Mouse (Mus musculus) liver, postnatal 0 days (tissue): Measurements from ENCODE around the gene Nlrx1. TPM values are rescaled to one million over a fixed set of nuclear protein-coding genes. Genes with fewer than 3 reads are reported as not detected.
A peak's percentile ranks its signal among the peaks of the same experiment; 100 is the strongest.

Experiments used
- ATAC-seq: fragments of 200-750 bp; cut with Nextera tagmentation; 2 replicates; pipeline ENCODE4 v1.8.0; 2017; ENCODE audit warnings: mild to moderate bottlenecking, moderate library complexity
- DNase-seq: peaks from one replicate; pipeline ENCODE4 v3.0.0-alpha.2; 2016
- H3K27ac ChIP-seq: fragments of 300-500 bp; sonication (generic); 2 replicates; pipeline ENCODE4 v1.5.1; 2014; ENCODE audit warnings: antibody characterized with exemption, moderate library complexity, mild to moderate bottlenecking, low read depth
- H3K27me3 ChIP-seq: fragments of 300-500 bp; sonication (generic); 2 replicates; pipeline ENCODE4 v1.6.1; 2014; ENCODE audit warnings: low read length, control low read depth, mixed read lengths; ENCODE audit not compliant: insufficient read depth
- H3K36me3 ChIP-seq: fragments of 300-500 bp; sonication (generic); replicated peaks from 2 replicates; pipeline ENCODE4 v1.6.1; 2014; ENCODE audit warnings: mild to moderate bottlenecking, control low read depth, low read length, moderate library complexity, mixed read lengths; ENCODE audit not compliant: insufficient read depth
- H3K4me1 ChIP-seq: fragments of 300-500 bp; sonication (generic); 2 replicates; pipeline ENCODE4 v1.6.1; 2014; ENCODE audit warnings: antibody characterized with exemption, mild to moderate bottlenecking, control low read depth; ENCODE audit not compliant: insufficient read depth
- H3K4me2 ChIP-seq: fragments of 300-500 bp; sonication (generic); 2 replicates; pipeline ENCODE4 v1.6.1; 2014; ENCODE audit warnings: low read depth, mild to moderate bottlenecking, low read length, moderate library complexity, mixed read lengths
- H3K4me3 ChIP-seq: fragments of 300-500 bp; sonication (generic); 2 replicates; pipeline ENCODE4 v1.5.1; 2014; ENCODE audit warnings: low read depth, low read length
- H3K9ac ChIP-seq: fragments of 300-500 bp; sonication (generic); replicated peaks from 2 replicates; pipeline ENCODE4 v1.6.1; 2014; ENCODE audit warnings: mild to moderate bottlenecking, moderate library complexity
- H3K9me3 ChIP-seq: fragments of 300-500 bp; sonication (generic); 2 replicates; pipeline ENCODE4 v1.6.1; 2016; ENCODE audit warnings: mild to moderate bottlenecking, control low read depth, low read length, mixed read lengths
- CTCF ChIP-seq: sonication (generic); IDR thresholded peaks from 2 replicates; pipeline ENCODE4 v1.5.1; 2016; ENCODE audit warnings: antibody characterized with exemption, low read depth
- EP300 ChIP-seq: IDR thresholded peaks from 2 replicates; pipeline ENCODE4 v1.6.1; 2016; ENCODE audit warnings: antibody characterized with exemption, low read depth, mild to moderate bottlenecking
- whole genome bisulfite sequencing: fragments of 180-500 bp; shearing (Covaris S2); extraction: QIAGEN DNeasy Blood & Tissue Kit; methylation state at CpG from one replicate; pipeline ENCODE4 v1.1.7; 2014; ENCODE audit not compliant: insufficient replicate concordance; 5-methylcytosine and 5-hydroxymethylcytosine counted together
- polyA plus RNA-seq: library from polyadenylated mRNA; unstranded; fragments of >200 nt; fragmentation: Nextera tagmentation; extraction: Ambion mirVana; gene quantifications from 2 replicates; pipeline ENCODE4 v1.2.1, GENCODE M21; 2015

Gene Nlrx1
- polyA plus RNA-seq, 1 experiment from 2014 or later: 5.6 TPM

DNA sequence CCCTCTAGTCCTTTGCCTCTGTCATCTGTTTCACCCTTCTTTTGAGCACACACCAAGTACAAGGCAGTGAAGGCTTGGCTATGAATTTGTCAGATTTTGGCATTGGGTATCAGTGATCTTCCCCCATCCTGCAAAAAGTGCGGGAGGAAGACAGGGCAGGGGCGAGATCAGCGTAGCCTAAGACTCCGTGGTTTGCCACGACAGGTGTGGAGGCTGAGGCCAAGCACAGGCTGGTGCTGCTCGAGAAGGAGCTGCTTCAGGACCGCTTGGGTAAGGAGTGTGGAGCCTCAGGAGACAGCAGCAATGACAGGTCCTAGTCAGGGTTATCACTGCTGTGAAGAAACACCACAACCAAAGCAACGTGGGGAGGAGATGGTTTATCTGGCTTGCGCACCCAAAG lies 27.0 kb downstream of the Nlrx1 start:
- no peak for TF ChIP-seq CTCF
- TF ChIP-seq EP300: no peak
- Histone ChIP-seq H3K9me3 (no peaks in the 10 kb centered on the region), H3K4me3 (no peak overlapping the region), H3K4me2 (no peak overlapping the region), H3K36me3 (no peaks in the 10 kb centered on the region), H3K4me1 (no peaks in the 10 kb centered on the region), H3K9ac (no peak overlapping the region), H3K27ac (no peak overlapping the region), H3K27me3 (no peaks in the 10 kb centered on the region)
- ATAC-seq (no peak), DNase-seq (no peak)
- 54% methylated on average over 9 of the region's 9 CpGs for WGBS

DNA sequence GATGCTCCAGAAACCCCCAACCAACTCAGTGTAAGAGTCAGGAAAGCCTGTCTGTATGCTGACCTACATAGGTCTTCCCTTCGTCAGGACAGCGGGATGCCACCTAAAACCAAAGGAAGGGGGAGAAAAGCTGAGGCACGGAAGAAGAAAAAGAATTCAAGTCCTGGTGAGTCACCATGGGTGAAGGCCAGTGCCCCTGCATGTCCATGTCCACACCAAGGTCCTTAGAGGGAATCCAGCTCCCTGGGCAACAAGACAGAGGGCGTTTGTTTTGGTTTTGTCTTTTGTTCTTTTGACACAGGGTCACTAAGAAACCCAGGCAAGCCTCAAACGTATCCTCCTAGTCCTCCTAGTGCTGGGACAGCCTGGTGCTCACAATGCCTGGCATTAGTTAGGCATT lies 27.5 kb downstream of the Nlrx1 start:
- 68% methylated on average over 5 of the region's 5 CpGs for whole genome bisulfite sequencing
- Histone ChIP-seq H3K4me3 (no peak overlapping the region), H3K9me3 (no peaks in the 10 kb centered on the region), H3K4me2 (no peak overlapping the region), H3K27ac (no peak overlapping the region), H3K9ac (no peak overlapping the region), H3K4me1 (no peaks in the 10 kb centered on the region), H3K36me3 (no peaks in the 10 kb centered on the region), H3K27me3 (no peaks in the 10 kb centered on the region)
- TF ChIP-seq CTCF (no peak), EP300 (no peak)
- ATAC-seq (no peak), DNase-seq (no peak)

DNA sequence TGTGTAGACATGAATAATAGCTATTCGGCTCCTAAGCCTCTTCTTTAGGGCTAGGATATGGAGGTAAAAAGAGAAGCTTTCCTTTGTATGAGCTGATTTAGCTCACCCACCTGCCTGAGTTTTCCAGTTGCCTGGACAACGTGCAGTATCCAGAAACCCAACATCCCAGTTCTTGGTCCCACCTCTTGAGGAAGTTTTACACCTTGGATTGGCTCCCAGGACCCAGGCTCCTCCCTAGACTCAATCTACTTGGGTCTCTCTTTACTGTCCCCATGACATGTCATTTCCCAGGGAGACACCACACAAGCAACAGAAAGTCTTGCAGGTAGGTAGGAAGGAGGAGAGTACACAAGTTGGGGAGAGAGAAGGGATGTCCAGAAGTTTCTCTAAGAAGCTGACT lies 28.0 kb downstream of the Nlrx1 start, which contains the start of gene Ccdc153:
Ccdc153 (plus strand) TSS at position 278 of the 400 bp plus-strand sequence.
- TF ChIP-seq EP300 (no peak), CTCF (no peak)
- 52% methylated on average over 2 of the region's 2 CpGs for WGBS
- Histone ChIP-seq H3K9me3 (no peaks in the 10 kb centered on the region), H3K4me2 (no peak within 1 kb of the TSS), H3K4me1 (no peaks in the 10 kb centered on the region), H3K27me3 (no peaks in the 10 kb centered on the region), H3K4me3 (no peak within 1 kb of the TSS), H3K36me3 (no peaks in the 10 kb centered on the region), H3K9ac (no peak within 1 kb of the TSS), H3K27ac (no peak within 1 kb of the TSS)
- ATAC-seq (no peak), DNase-seq (no peak)

DNA sequence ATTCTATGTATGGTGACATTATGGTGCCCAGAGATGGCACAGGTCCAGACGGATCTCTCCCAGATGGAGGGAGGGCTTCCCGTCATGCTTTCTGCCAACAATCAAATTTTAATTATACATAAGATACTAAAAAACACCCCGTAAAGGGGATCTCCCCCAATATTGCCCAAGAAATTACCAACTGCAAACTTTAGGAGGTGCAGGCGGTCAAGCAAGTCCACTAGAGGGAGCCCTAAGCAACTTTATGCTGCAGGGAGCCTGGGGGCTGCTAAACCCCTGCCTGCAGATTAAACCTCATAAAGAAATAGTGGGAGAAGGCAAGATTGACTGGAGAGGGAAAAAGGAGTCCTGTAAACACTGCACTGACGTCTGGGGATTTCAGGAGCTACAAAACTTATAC lies 29.0 kb downstream of the Nlrx1 start:
- Histone ChIP-seq H3K27me3 (no peaks in the 10 kb centered on the region), H3K36me3 (no peaks in the 10 kb centered on the region), H3K4me1 (0 out of 2 replicates have a peak, but pooled peaks cover 3% of the 10 kb centered on the region), H3K9ac (no peak overlapping the region), H3K27ac (no peak overlapping the region), H3K4me3 (no peak overlapping the region), H3K9me3 (no peaks in the 10 kb centered on the region), H3K4me2 (no peak overlapping the region)
- 12% methylated on average over 5 of the region's 5 CpGs for WGBS
- TF ChIP-seq CTCF (peak; percentile 84), EP300 (no peak)
- no peak for ATAC-seq
- DNase-seq: peak; percentile 63

DNA sequence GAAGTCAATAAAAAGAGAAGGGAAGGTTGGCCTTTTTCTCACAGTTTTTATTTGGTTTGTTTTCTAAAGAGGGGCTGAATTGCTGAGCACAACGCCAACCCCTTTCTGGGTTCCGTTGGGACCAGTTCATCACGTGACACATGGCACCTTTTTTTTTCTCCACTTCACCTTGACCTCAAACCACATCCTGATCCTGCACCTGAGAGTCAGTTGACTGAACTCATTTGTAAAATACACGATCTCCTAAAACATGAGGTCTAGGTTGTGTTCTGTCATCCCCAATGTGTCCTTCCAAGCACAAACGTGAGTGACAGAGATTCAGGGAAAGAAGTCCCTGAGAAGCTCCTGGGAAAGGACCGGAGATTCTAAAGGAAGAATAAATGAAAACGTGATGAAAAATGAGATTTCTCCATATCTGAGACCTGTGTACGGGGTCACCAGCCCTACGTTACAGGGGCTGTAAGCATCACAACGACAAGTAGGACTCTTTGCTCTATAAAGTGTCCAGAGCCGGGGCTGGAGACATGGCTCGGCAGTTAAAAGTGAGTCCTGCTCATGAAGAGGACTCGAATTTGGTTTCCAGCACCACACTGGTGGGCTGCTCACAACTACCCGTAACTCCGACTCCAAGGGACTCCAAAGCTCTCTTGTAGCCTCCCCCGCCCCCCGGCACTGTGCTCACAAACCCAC lies 29.8 kb downstream of the Nlrx1 start:
- H3K27ac ChIP-seq: no peak overlapping the region
- no peaks in the 10 kb centered on the region for H3K27me3 ChIP-seq
- H3K36me3 ChIP-seq: no peaks in the 10 kb centered on the region
- H3K9me3 ChIP-seq: no peaks in the 10 kb centered on the region
- TF ChIP-seq CTCF (no peak), EP300 (no peak)
- H3K4me1 ChIP-seq: 0 out of 2 replicates have a peak, but pooled peaks cover 4% of the 10 kb centered on the region
- no peak overlapping the region for H3K4me3 ChIP-seq
- no peak for ATAC-seq
- WGBS: 67% methylated on average over 17 of the region's 17 CpGs
- no peak overlapping the region for H3K9ac ChIP-seq
- H3K4me2 ChIP-seq: no peak overlapping the region
- DNase-seq: no peak

DNA sequence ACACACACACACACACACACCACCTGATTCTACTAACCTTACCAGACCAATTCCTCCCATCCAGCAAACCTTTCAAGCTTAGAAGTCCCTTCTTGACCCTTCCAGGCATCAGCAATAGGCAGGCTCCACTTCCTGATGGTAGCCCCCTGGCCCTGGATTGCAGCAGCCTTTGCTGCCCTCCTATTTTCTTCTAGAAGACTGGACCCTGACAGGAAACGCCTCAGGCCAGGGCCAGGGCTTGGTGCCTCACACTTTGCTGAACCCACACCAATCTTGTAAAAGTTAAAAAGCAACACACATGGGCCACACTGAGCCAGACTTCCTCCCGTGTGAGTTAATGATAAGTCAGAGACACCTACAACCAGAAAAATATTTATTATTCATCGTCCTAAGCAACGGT lies 31.3 kb downstream of the Nlrx1 start:
- H3K27ac ChIP-seq: no peak overlapping the region

More for the DNA sequence above, 31.3 kb downstream of the Nlrx1 start:
- WGBS: 67% methylated on average over 4 of the region's 4 CpGs
- H3K36me3 ChIP-seq: no peaks in the 10 kb centered on the region
- H3K4me2 ChIP-seq: no peak overlapping the region
- no peaks in the 10 kb centered on the region for H3K27me3 ChIP-seq
- DNase-seq (no peak), ATAC-seq (no peak)
- H3K9me3 ChIP-seq: no peaks in the 10 kb centered on the region
- TF ChIP-seq CTCF (no peak), EP300 (no peak)
- peaks cover 6% of the 10 kb centered on the region; the same call in 1 of the 2 replicates for H3K4me1 ChIP-seq
- no peak overlapping the region for H3K4me3 ChIP-seq
- no peak overlapping the region for H3K9ac ChIP-seq
